Mouse (Mus musculus): ENCODE results near the gene Psmc5.
A peak's percentile ranks its signal among the peaks of the same experiment; 100 is the strongest.

The Psmc5 gene

GRCm38 (mm10) chr11:106271131-106271793, 15.3 kb downstream of the Psmc5 start:
- peak; percentile 37 to 55 for DNase-seq

DNA sequence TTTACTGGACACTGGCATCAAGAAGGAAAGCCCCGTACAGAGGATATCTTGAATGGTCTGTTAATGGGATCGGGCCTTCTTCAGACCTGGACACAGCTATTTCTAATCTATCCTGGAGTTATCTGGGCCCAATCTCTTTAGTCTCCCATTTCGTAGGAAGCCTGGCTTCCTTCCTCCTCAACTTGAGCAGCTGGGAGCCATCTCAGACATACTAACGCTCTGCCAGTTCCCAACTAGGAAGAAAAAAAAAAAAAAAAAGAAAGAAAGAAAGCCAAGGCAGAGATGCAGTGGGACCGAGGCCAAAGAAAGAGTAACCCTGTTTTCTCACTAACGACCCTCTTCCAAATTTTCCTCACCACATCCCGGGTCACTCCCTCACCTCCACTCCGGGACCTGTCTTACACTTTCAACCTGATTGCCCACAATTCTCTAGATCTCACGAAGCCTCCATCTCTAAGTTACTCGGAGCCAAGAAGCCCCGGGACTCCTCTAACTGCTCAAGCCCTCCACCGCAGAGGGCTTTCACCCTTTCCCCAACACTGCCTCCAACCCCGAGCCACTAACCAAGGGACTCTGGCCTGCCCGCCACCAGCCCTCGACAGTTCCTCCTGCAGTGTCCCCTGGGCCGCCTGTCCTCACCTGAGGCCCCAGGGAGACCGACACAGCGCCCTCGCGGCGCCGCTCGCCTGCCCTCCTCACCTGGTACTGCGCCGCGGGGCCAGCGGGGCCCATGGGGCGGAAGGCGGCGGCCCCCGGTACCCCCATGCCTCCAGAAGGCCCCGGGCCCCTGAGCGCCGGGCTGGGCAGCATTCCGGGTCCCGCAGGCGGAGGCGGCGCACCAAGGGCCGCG, 16.1 kb downstream of the Psmc5 start:
- DNase-seq, result peak; percentile 48 to 56

DNA sequence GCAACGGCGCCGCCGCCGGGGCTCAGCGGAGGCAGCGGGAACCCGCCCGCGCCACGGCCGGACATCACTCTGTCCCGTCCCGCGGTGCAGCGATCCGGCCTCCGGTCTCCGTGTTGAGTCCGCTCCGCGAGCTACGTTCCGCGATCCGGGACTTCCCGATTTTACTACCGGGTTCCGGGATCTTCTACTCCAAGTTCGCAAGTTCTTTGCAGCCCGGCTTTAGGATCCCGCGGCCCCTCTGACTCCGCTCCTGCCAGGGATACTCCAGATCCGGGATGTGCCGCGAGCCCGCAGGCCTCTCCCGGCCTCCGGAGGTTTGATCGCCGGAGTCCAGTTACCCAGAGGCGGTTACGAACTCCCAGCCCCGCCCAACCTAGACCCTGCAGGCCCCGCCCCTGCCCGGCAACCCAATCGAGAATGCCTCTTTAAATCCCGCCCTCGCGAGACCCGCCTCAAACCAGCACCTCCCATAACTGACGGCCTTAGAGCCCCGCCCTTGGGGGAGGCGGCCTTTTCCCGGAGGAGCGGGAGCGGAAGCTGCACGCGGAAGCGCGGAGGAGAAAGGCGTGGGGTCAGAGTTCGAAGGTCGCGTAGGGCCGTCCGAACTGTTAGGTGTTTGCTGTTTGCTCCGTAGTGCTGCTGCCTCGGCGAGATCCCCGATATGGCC, 16.8 kb downstream of the Psmc5 start, which contains the start of gene Smarcd2:
Gene Smarcd2, minus strand, starts transcription at position 329 of the 667 bp plus-strand sequence.
- DNase-seq, result peak; percentile 98 to 99

DNA sequence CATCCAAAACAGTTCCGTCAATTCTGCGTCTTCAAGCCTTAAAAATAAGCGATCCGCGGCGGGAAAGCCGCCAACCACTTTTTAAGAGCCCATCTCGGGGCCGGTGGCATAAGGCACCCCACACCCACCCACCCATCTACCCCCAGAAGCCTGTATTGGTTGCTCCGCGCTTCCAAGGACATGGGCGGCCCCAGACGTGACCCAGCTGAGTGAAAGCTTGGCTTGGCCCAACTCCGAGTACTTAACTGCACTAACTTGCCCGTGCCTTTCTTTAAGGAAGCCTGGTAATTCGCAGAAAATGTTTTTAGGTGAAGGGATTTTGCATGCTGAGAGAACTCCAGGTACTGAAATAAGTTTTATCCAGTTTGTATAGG, 17.3 kb downstream of the Psmc5 start:
- no peak for DNase-seq

DNA sequence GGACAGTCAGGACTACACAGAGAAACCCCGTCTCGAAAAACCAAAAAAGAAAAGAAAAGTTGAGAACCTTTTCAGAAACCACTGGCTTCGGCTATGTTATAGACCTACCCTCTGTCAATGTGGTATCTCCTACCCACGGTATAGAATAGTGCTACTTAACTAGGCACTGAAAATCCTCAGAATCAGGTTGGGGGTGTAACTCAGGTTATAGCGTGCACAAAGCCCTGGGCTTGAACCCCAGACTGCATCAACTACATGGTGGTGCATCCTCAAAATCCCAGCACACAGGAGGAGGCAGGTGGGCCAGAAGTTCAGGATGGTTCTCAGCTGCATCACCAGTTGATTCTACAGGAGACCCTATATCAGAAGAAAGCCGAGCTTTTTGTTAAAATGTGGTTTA, 17.9 kb downstream of the Psmc5 start:
- DNase-seq, result no peak

DNA sequence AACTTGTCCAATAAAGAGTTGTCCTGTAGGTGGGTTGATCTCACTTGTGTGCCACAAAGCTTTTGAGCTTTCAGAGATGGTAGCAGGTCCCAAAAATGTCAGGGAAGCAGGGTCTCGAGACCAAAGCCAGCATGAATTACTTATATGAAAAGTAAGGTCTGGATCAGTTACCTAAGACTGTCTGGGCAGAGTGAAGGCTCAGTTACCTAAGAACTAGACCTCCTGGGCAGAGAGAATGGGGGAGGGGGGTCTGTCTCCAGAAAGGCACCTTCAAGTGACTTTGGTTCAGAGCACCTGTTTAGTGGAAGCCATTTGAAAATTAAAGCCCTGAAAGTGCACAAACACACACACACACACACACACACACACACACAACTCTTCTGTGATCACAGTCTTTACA, 18.4 kb downstream of the Psmc5 start:
- DNase-seq, result no peak

- no peak for DNase-seq
These were observed 19.0 kb downstream of the Psmc5 start for GRCm38 (mm10) chr11:106274971-106275411.

- peak; percentile 95 to 97 for DNase-seq
These were observed 20.5 kb downstream of the Psmc5 start, which contains the start of gene Tcam1 for GRCm38 (mm10) chr11:106276454-106276853. TSS of gene Tcam1 (plus strand) at chr11:106276672.

GRCm38 (mm10) chr11:106282452-106282851, 26.5 kb downstream of the Psmc5 start:
- DNase-seq, result no peak

DNA sequence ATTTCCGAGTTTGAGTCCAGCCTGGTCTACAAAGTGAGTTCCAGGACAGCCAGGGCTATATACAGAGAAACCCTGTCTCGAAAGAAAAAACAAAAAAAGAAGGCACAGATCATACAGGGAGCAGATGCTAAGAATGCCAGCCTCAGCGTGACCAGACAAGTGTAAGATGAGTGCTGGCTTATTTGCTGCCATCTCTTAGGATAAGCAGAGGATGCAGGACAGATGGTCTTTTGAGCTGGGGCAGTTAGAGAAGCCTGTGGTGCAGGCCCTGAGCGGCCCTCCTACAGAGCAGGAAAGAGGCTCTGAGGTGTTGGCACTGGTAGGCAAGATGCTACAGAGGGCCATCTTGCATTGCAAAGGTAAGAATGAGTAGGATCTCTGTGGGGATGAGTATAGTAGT, 27.4 kb downstream of the Psmc5 start:
- peak in 1 of 2 experiments; percentile 42 for DNase-seq

DNA sequence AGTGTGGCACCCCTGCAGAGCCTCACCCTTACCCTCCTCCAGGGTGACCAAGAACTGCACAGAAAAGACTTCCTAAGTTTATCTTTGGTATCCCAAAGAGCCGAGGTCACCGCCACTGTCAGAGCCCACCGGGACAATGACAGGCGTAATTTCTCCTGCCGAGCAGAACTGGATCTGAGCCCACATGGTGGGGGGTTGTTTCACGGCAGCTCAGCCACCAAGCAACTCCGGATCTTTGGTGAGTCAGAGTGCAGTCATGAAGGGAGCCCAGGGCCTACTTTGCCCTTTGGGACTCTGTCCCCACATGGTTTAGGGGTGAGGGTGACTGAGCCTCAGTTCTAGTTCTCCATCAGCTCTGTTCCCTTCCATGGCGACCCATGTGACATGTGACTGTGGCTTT, 28.2 kb downstream of the Psmc5 start:
- no peak for DNase-seq

GRCm38 (mm10) chr11:106286206-106286605, 30.3 kb downstream of the Psmc5 start:
- peak in 1 of 2 experiments; percentile 35 for DNase-seq

DNA sequence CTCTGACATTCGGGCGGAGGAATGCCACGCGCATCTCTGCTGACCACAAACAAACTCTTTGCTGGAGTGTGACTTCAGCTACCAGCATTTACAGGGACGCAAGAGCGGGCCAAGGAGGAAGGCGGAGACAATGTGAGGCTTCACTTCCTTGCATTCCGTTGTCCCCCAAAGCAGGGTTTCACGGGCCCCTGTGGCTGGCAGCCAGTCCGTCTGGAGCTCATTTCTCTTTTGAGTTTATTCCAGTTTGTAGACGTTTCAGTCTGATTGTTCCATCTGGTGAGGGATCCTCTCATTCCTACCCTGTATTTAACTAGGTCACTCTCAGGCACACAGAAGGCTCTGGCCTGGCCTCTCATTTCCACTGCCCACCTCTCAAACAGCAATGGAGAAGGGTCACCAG, 31.0 kb downstream of the Psmc5 start:
- DNase-seq, result peak; percentile 80 to 83

- peak; percentile 94 to 95 for DNase-seq
These were observed 33.4 kb downstream of the Psmc5 start for GRCm38 (mm10) chr11:106289369-106289768.

DNA sequence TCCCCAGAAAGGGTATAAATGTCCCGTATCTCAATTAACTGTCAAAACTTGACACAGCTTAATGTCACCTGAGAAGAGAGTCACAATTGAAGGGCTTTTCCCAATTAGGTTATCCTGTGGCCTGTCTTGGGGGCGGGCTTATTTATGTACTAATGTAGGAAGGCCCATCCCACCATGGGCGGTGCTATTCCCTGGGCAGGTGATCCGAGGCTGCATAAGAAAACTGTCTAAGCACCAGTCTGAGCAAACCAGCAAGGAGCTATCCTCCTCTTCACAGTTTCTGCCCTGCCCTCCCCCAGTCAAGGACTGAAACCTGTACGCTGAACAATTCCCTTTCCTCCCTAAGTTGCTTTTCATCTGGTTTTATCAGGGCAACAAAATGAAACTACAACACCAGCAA, 34.4 kb downstream of the Psmc5 start:
- no peak for DNase-seq

DNA sequence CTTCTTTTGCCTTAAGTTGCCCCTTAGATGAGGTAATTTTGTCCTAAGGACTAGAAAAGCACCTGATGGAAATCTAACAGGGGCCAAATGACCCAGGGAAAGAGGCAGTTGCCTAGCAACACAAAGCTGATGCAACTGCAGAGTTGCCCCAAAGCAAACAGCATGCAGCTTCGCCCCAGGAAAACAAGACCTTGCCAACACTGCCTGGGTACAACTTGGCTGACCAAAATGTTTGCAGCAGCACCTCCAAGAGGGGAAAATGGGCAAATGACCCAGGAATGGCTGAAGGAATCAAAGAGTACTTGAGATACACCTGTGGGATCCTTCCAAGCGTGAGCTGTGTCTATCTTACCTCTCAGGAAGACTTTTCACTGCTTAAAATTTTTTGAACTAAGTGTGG, 35.9 kb downstream of the Psmc5 start:
- DNase-seq, result peak; percentile 82 to 83

DNA sequence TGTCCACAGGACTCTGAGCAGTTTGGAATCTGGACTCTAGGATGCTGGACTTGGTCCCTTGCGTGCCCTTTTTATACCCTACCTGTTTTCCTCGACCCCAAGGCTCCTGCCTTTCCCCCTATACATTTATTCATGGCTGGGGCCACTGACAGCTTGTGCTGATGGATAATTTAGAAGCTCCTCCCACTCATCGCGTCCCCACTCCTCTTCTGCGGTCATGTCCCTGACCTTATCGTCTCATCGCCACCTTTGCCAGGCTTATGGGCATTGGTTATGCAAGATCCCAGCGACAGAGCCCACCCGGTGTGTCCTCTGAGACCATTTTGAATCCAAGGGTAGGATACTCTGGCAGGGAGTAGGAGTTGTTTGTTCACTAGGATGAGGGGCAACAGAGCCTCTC, 45.8 kb downstream of the Psmc5 start, which contains the start of gene Gh:
Gene Gh, minus strand, starts transcription at position 101 of the 400 bp plus-strand sequence.
- DNase-seq, result no peak

DNA sequence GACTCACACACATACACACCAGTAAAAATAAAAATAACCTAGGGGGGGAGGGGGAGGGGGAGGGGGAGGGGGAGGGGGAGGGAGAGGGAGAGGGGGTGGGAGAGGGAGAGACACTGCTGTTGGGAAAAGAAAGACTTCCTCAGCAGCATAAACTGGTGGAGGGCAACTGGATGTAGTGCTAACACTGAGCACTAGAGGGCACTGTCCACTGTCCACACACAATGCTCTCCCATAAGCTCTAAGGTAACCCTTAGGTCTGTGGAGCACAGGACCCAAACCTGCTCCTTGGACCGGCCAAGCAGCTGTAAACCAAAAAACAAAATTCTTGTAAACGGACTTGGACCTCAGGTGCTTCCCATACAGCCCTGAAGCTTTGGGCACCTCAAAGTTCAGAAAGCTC, 46.7 kb downstream of the Psmc5 start:
- DNase-seq, result peak; percentile 70 to 76

DNA sequence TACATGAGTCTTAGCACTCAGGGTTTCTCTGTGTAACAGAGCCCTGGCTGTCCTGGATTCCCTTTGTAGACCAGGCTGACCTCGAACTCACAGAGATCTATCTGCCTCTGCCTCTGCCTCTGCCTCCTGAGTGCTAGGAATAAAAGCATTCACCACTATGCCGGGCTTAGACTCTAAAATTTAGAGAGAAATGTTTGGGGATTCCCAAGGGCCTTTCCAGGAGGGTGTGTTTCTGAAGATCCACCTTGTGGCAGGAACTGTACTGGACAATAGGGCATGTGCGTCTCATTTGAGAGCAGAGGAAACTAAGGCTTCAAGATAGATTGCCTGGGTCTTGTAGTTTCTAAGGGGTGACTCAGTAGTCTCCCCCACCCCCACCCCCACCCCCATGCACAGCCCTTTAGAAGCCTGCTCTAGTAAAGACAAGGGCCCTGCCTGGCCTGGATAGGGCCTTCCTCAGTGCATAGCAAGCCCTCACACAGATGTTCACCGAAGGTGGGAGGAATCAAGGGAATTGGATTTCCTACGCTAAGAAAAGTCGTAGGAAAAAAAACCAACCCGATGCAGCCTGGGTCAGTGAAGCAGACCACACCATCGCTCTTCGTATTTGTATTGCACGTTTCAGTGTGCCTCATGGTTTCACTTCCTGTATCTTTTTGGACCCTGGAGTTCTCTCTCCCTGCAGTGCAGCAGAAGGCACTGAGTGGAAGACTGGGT, 49.6 kb downstream of the Psmc5 start:
- no peak for DNase-seq

- DNase-seq, result no peak
These were observed 50.1 kb downstream of the Psmc5 start for GRCm38 (mm10) chr11:106306065-106306385.

DNA sequence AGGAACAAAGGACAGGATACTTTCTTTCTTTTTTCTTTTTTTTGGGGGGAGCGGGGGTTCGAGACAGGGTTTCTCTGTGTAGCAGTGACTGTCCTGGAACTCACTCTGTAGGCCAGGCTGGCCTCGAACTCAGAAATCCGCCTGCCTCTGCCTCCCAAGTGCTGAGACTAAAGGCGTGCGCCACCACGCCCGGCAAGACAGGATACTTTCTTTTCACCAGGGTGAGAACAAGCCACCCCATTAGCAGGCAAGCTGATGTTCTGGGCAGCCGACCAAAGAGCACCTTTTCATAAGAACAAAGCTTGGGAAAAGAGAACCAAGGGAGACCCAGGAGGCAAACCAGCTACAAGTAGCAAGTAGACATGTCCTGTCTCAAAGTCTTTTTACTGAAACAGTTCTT, 50.8 kb downstream of the Psmc5 start:
- no peak for DNase-seq

- no peak for DNase-seq
These were observed 51.5 kb downstream of the Psmc5 start for GRCm38 (mm10) chr11:106307432-106307831.

GRCm38 (mm10) chr11:106308162-106308561, 52.2 kb downstream of the Psmc5 start:
- no peak for DNase-seq

All from cerebellum, postnatal 36 days (tissue).